Comparison of ENCODE assay signal across 20 mouse cellular contexts in genomic region chr19:22017425-22017824, GRCm38 (mm10).
DNase-seq lines count a peak whose midpoint lies in the region; ATAC-seq and TF ChIP-seq lines count a peak whose summit lies in the region.
"Had no signal": no experiment of that assay in that cellular context is flagged by ENCODE, and none has a peak within 500 bp of the region (broad histone marks: within the 10 kb centered on the region; RNA-seq: fewer than 3 reads in every experiment).

No protein-coding gene starts in this region.

- peaks cover 20% of the 10 kb centered on the region for H3K4me1 ChIP-seq in forebrain, embryonic 15.5 days
- H3K4me1 ChIP-seq in forebrain, embryonic 11.5 days (replicated peaks; ENCODE audit: control insufficient read depth, insufficient read depth, low read length): no peaks in the 10 kb centered on the region
- no peaks in the 10 kb centered on the region for H3K4me1 ChIP-seq in midbrain, embryonic 14.5 days (ENCODE audit: control insufficient read depth, insufficient read depth, low read length)
- H3K4me1 ChIP-seq in midbrain, embryonic 10.5 days: no peaks in the 10 kb centered on the region
- peaks cover 15% of the 10 kb centered on the region for H3K4me1 ChIP-seq in forebrain, embryonic 16.5 days (replicated peaks; ENCODE audit: control insufficient read depth, insufficient read depth, low read length)
- H3K4me1 ChIP-seq in intestine, embryonic 15.5 days (replicated peaks): no peaks in the 10 kb centered on the region
- H3K4me1 ChIP-seq: embryonic facial prominence, embryonic 15.5 days; heart, embryonic 13.5 days; hindbrain, embryonic 15.5 days had no signal

- H3K36me3 ChIP-seq in forebrain, embryonic 15.5 days: no peaks in the 10 kb centered on the region
- H3K36me3 ChIP-seq in forebrain, embryonic 11.5 days (ENCODE audit: control insufficient read depth, insufficient read depth, low read length): no peaks in the 10 kb centered on the region
- H3K36me3 ChIP-seq in midbrain, embryonic 14.5 days (ENCODE audit: control insufficient read depth, insufficient read depth, low read length): no peaks in the 10 kb centered on the region
- H3K36me3 ChIP-seq in midbrain, embryonic 10.5 days: no peaks in the 10 kb centered on the region
- H3K36me3 ChIP-seq in forebrain, embryonic 16.5 days (ENCODE audit: control insufficient read depth, insufficient read depth): no peaks in the 10 kb centered on the region
- no peaks in the 10 kb centered on the region for H3K36me3 ChIP-seq in intestine, embryonic 15.5 days
- H3K36me3 ChIP-seq: embryonic facial prominence, embryonic 15.5 days; heart, embryonic 13.5 days; hindbrain, embryonic 15.5 days had no signal

- no peak overlapping the region for H3K9ac ChIP-seq in forebrain, embryonic 15.5 days (replicated peaks)
- no peak overlapping the region for H3K9ac ChIP-seq in forebrain, embryonic 11.5 days (ENCODE audit: low read length)
- no peak overlapping the region for H3K9ac ChIP-seq in midbrain, embryonic 14.5 days (replicated peaks; ENCODE audit: low read length)
- H3K9ac ChIP-seq in forebrain, embryonic 16.5 days (replicated peaks; ENCODE audit: low read depth, low read length): no peak overlapping the region
- no peak overlapping the region for H3K9ac ChIP-seq in intestine, embryonic 15.5 days
- H3K9ac ChIP-seq: embryonic facial prominence, embryonic 15.5 days; heart, embryonic 13.5 days; hindbrain, embryonic 15.5 days had no signal

- no peaks in the 10 kb centered on the region for H3K27me3 ChIP-seq in forebrain, embryonic 15.5 days
- H3K27me3 ChIP-seq in forebrain, embryonic 11.5 days (ENCODE audit: control insufficient read depth, insufficient read depth, low read length): no peaks in the 10 kb centered on the region
- H3K27me3 ChIP-seq in midbrain, embryonic 14.5 days (ENCODE audit: control insufficient read depth, insufficient read depth, low read length): no peaks in the 10 kb centered on the region
- H3K27me3 ChIP-seq in midbrain, embryonic 10.5 days (ENCODE audit: low read depth, poor library complexity, severe bottlenecking): no peaks in the 10 kb centered on the region
- no peaks in the 10 kb centered on the region for H3K27me3 ChIP-seq in forebrain, embryonic 16.5 days (replicated peaks; ENCODE audit: control insufficient read depth, insufficient read depth, low read length)
- H3K27me3 ChIP-seq in intestine, embryonic 15.5 days (replicated peaks): no peaks in the 10 kb centered on the region
- H3K27me3 ChIP-seq: embryonic facial prominence, embryonic 15.5 days; heart, embryonic 13.5 days; hindbrain, embryonic 15.5 days had no signal

- H3K9me3 ChIP-seq in forebrain, embryonic 15.5 days: no peaks in the 10 kb centered on the region
- H3K9me3 ChIP-seq in forebrain, embryonic 11.5 days (ENCODE audit: control insufficient read depth, low read length): no peaks in the 10 kb centered on the region
- no peaks in the 10 kb centered on the region for H3K9me3 ChIP-seq in midbrain, embryonic 14.5 days (ENCODE audit: control insufficient read depth, low read length)
- no peaks in the 10 kb centered on the region for H3K9me3 ChIP-seq in midbrain, embryonic 10.5 days (replicated peaks)
- no peaks in the 10 kb centered on the region for H3K9me3 ChIP-seq in forebrain, embryonic 16.5 days (ENCODE audit: control insufficient read depth, low read length)
- H3K9me3 ChIP-seq in intestine, embryonic 15.5 days: no peaks in the 10 kb centered on the region
- H3K9me3 ChIP-seq: embryonic facial prominence, embryonic 15.5 days; hindbrain, embryonic 15.5 days had no signal

- no peak for DNase-seq in forebrain, embryonic 11.5 days (ENCODE audit: low spot score)
- DNase-seq in midbrain, embryonic 14.5 days: peak; percentile 62
- no peak for DNase-seq in midbrain, embryonic 10.5 days (ENCODE audit: low spot score)
- DNase-seq in brain, embryonic 14.5 days (ENCODE audit: low read depth): peak; percentile 86
- DNase-seq in left cerebral cortex, adult 8-10 months (ENCODE audit: low spot score in 2 of 2): no peak
- DNase-seq: adrenal gland, adult 2 months; adrenal gland, postnatal 25 days; cerebellum, adult 18-20 months; cerebellum, adult 9-11 months; cerebellum, postnatal 36 days; gastrocnemius, postnatal 36 days; heart, adult 11 months; heart, postnatal 36 days had no signal

- no peak for TF ChIP-seq POLR2A in brain, embryonic 14.5 days (IDR thresholded peaks at IDR 0.05; ENCODE audit: borderline replicate concordance, extremely low read depth, insufficient read depth, insufficient read length, poor library complexity, severe bottlenecking)

- H3K27ac ChIP-seq in forebrain, embryonic 15.5 days (replicated peaks): 0 out of 2 replicates have a peak overlapping the region, but pooled peaks have one; percentile 23
- no peak overlapping the region for H3K27ac ChIP-seq in forebrain, embryonic 11.5 days (ENCODE audit: low read depth, low read length)
- no peak overlapping the region for H3K27ac ChIP-seq in midbrain, embryonic 14.5 days (replicated peaks; ENCODE audit: low read depth, low read length)
- H3K27ac ChIP-seq in midbrain, embryonic 10.5 days (replicated peaks): no peak overlapping the region
- no peak overlapping the region for H3K27ac ChIP-seq in forebrain, embryonic 16.5 days (ENCODE audit: low read length)
- H3K27ac ChIP-seq in intestine, embryonic 15.5 days: no peak overlapping the region
- H3K27ac ChIP-seq: embryonic facial prominence, embryonic 15.5 days; heart, embryonic 13.5 days; hindbrain, embryonic 15.5 days had no signal

- ATAC-seq in forebrain, embryonic 15.5 days (replicated peaks): peak; percentile 68
- no peak for ATAC-seq in forebrain, embryonic 11.5 days (replicated peaks; ENCODE audit: low FRiP score)
- no peak for ATAC-seq in midbrain, embryonic 14.5 days (ENCODE audit: low FRiP score, low TSS enrichment)
- ATAC-seq in forebrain, embryonic 16.5 days: peak; percentile 68
- ATAC-seq in intestine, embryonic 15.5 days: no peak

- no peak overlapping the region for H3K4me2 ChIP-seq in forebrain, embryonic 15.5 days (replicated peaks)
- no peak overlapping the region for H3K4me2 ChIP-seq in forebrain, embryonic 11.5 days (ENCODE audit: low read depth, low read length, severe bottlenecking)
- H3K4me2 ChIP-seq in midbrain, embryonic 14.5 days (ENCODE audit: low read length): no peak overlapping the region
- no peak overlapping the region for H3K4me2 ChIP-seq in forebrain, embryonic 16.5 days (ENCODE audit: low read length)
- H3K4me2 ChIP-seq in intestine, embryonic 15.5 days (replicated peaks): no peak overlapping the region
- H3K4me2 ChIP-seq: embryonic facial prominence, embryonic 15.5 days; heart, embryonic 13.5 days; hindbrain, embryonic 15.5 days had no signal

- H3K4me3 ChIP-seq in forebrain, embryonic 15.5 days: no peak overlapping the region
- H3K4me3 ChIP-seq in forebrain, embryonic 11.5 days (ENCODE audit: low read depth, low read length): no peak overlapping the region
- H3K4me3 ChIP-seq in midbrain, embryonic 14.5 days (replicated peaks; ENCODE audit: low read depth, low read length): no peak overlapping the region
- no peak overlapping the region for H3K4me3 ChIP-seq in midbrain, embryonic 10.5 days
- H3K4me3 ChIP-seq in forebrain, embryonic 16.5 days (replicated peaks; ENCODE audit: low read length): no peak overlapping the region
- H3K4me3 ChIP-seq in intestine, embryonic 15.5 days (replicated peaks): no peak overlapping the region
- H3K4me3 ChIP-seq: embryonic facial prominence, embryonic 15.5 days; erythroblast, embryonic 14.5 days; heart, embryonic 13.5 days; hindbrain, embryonic 15.5 days had no signal

- WGBS in forebrain, embryonic 15.5 days: 14% methylated on average over 2 of the region's 2 CpGs
- WGBS in forebrain, embryonic 11.5 days: 88% methylated on average over 2 of the region's 2 CpGs
- 51% methylated on average over 2 of the region's 2 CpGs for WGBS in midbrain, embryonic 14.5 days
- WGBS in midbrain, embryonic 10.5 days: 97% methylated on average over 2 of the region's 2 CpGs
- 27% methylated on average over 2 of the region's 2 CpGs for WGBS in forebrain, embryonic 16.5 days
- WGBS in intestine, embryonic 15.5 days: 79% methylated on average over 2 of the region's 2 CpGs

- TF ChIP-seq CTCF in brain, embryonic 14.5 days (IDR thresholded peaks at IDR 0.05; ENCODE audit: borderline replicate concordance, extremely low read depth, insufficient read depth, insufficient read length): no peak

Comparison
In these comparisons a context has a peak if more than half of its experiments do, and no peak if none do; other contexts are left out.
1. ATAC-seq: peak in forebrain, embryonic 15.5 days (single experiment) and forebrain, embryonic 16.5 days (single experiment); none in forebrain, embryonic 11.5 days (single experiment), midbrain, embryonic 14.5 days (single experiment) and intestine, embryonic 15.5 days (single experiment).
2. DNase-seq: peak in midbrain, embryonic 14.5 days (single experiment) and brain, embryonic 14.5 days (single experiment); none in forebrain, embryonic 11.5 days (single experiment), midbrain, embryonic 10.5 days (single experiment) and left cerebral cortex, adult 8-10 months (0 of 2).